Mouse (Mus musculus) lung, adult 2 months (tissue): Measurements from ENCODE around the gene Cyp2f2.
A peak's percentile ranks its signal among the peaks of the same experiment; 100 is the strongest.

Source experiments
- CTCF ChIP-seq: fragments of 200-500 bp; IDR thresholded peaks from 2 replicates; pipeline ENCODE4 v1.5.1; 2011; ENCODE audit warnings: mild to moderate bottlenecking, low read length, control low read depth; ENCODE audit not compliant: insufficient read depth
- POLR2A ChIP-seq: fragments of 200-500 bp; IDR thresholded peaks from 2 replicates; pipeline ENCODE4 v1.6.1; 2011; ENCODE audit warnings: low read depth, mild to moderate bottlenecking, control low read depth, low read length, borderline replicate concordance; ENCODE audit errors: extremely low read depth

DNA sequence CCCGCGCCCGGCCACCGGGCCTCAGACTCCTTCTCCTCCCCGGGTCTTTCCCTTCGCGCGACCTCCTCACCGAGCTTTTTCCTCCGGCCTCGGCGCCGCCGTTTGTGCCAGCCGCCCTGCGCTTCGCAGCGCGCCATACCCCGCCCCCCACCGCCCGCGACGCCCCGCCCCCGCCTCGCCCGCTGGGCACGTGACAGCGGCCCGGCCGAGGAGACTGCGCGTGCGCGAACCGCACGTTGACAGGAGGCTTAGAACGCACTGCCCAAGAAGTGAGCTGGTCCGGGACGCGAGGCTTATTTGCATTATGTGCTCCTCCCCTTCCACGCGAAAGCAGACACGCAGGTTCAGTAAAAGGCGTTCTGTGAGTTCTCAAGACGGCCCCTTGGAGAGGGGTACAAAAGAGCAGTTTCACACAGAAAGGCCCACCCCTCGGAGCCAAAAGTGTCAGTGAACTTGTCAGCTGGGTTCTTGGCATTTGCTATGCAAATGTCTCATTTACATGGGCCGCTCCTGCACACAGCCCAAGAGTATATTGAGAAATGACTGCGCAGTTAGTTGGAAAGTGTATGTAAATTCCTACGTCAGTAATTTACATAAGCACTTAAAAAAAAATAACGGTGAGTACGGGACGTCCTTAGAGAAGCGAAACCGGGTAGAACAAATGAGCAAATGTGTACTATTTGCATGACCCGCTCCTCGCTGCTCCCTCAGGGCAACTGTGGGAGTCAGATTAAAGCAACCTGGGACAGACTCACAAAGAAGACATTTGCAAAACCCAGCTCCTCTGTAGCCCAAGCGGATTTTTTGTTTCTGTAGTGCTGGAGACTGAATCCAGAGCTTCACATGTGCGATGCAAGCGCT lies 47.1 kb downstream of the Cyp2f2 start, which contains the start of gene Egln2:
- peak; percentile 91; the same call in 1 of the 2 replicates for TF ChIP-seq POLR2A
- TF ChIP-seq CTCF, result no peak
